Mouse (Mus musculus) CD4-positive, CD25-positive, alpha-beta regulatory T cell, adult 2 months (primary cell): ENCODE measurements around the gene Tro.

Experiments used
- DNase-seq: peaks from one replicate; pipeline ENCODE4 v3.0.0-alpha.2; 2012; ENCODE audit warnings: low read depth, low spot score

Tro gene

GRCm38 (mm10) chrX:150656908-150657796, at the start of gene Tro:
Tro (minus strand) TSS chrX:150657583.
- DNase-seq: no peak

GRCm38 (mm10) chrX:150677505-150677904, 20.1 kb upstream of the Tro start:
- DNase-seq: no peak

GRCm38 (mm10) chrX:150662809-150663208, 5.4 kb upstream of the Tro start:
- DNase-seq: peak; percentile 19

- no peak for DNase-seq
Measured at GRCm38 (mm10) chrX:150657797-150658118, 375 bp upstream of the Tro start.

- DNase-seq: peak; percentile 1
Measured at GRCm38 (mm10) chrX:150656122-150656907, 1.1 kb downstream of the Tro start.

GRCm38 (mm10) chrX:150636421-150636820, 21.0 kb downstream of the Tro start:
- no peak for DNase-seq

- DNase-seq: no peak
Measured at GRCm38 (mm10) chrX:150598882-150599281, 58.5 kb downstream of the Tro start.
